Mouse (Mus musculus) intestine, postnatal 0 days (tissue): ENCODE measurements around the gene Snx5. TPM values are rescaled to one million over a fixed set of nuclear protein-coding genes. Genes with fewer than 3 reads are reported as not detected.

ENCODE experiments used
- ATAC-seq: fragments of 200-750 bp; cut with Nextera tagmentation; 2 replicates; pipeline ENCODE4 v1.8.0; 2017; ENCODE audit warnings: mild to moderate bottlenecking, moderate TSS enrichment, moderate library complexity
- H3K27ac ChIP-seq: fragments of 300-500 bp; sonication (generic); 2 replicates; pipeline ENCODE4 v1.5.1; 2014; ENCODE audit warnings: mild to moderate bottlenecking, low read depth, low read length, moderate library complexity
- H3K27me3 ChIP-seq: fragments of 300-500 bp; sonication (generic); replicated peaks from 2 replicates; pipeline ENCODE4 v1.6.1; 2014; ENCODE audit warnings: low read length, mixed read lengths; ENCODE audit not compliant: control insufficient read depth, insufficient read depth
- H3K36me3 ChIP-seq: fragments of 300-500 bp; sonication (generic); 2 replicates; pipeline ENCODE4 v1.6.1; 2014; ENCODE audit warnings: mild to moderate bottlenecking, moderate library complexity; ENCODE audit not compliant: control insufficient read depth, insufficient read depth
- H3K4me1 ChIP-seq: fragments of 300-500 bp; sonication (generic); replicated peaks from 2 replicates; pipeline ENCODE4 v1.6.1; 2014; ENCODE audit warnings: antibody characterized with exemption, low read length, mixed read lengths; ENCODE audit not compliant: control insufficient read depth, insufficient read depth
- H3K4me2 ChIP-seq: fragments of 300-500 bp; sonication (generic); replicated peaks from 2 replicates; pipeline ENCODE4 v1.6.1; 2014; ENCODE audit warnings: low read depth, mild to moderate bottlenecking, moderate library complexity
- H3K4me3 ChIP-seq: fragments of 300-500 bp; sonication (generic); 2 replicates; pipeline ENCODE4 v1.5.1; 2014; ENCODE audit warnings: low read depth, low read length
- H3K9ac ChIP-seq: fragments of 300-500 bp; sonication (generic); 2 replicates; pipeline ENCODE4 v1.6.1; 2014; ENCODE audit warnings: mild to moderate bottlenecking, low read depth, low read length
- H3K9me3 ChIP-seq: fragments of 300-500 bp; sonication (generic); 2 replicates; pipeline ENCODE4 v1.6.1; 2016; ENCODE audit warnings: mixed run types; ENCODE audit not compliant: control insufficient read depth
- CTCF ChIP-seq: sonication (generic); IDR thresholded peaks from 2 replicates; pipeline ENCODE4 v1.5.1; 2016; ENCODE audit warnings: low read depth, mild to moderate bottlenecking, control low read depth, antibody characterized with exemption, moderate library complexity
- WGBS: fragments of 180-500 bp; shearing (Covaris S2); extraction: QIAGEN DNeasy Blood & Tissue Kit; methylation state at CpG from one replicate; pipeline ENCODE4 v1.1.7; 2014; 5-methylcytosine and 5-hydroxymethylcytosine counted together
- polyA plus RNA-seq: library from polyadenylated mRNA; unstranded; fragments of >200 nt; fragmentation: Nextera tagmentation; extraction: Ambion mirVana; gene quantifications from 2 replicates; pipeline ENCODE4 v1.2.1, GENCODE M21; 2015

Gene Snx5
- polyA plus RNA-seq, 1 experiment from 2014 or later, result 116 TPM

- Histone ChIP-seq H3K4me1 (no peaks in the 10 kb centered on the region), H3K9ac (no peak overlapping the region), H3K27ac (no peak overlapping the region), H3K36me3 (no peaks in the 10 kb centered on the region), H3K9me3 (no peaks in the 10 kb centered on the region), H3K4me3 (no peak overlapping the region), H3K27me3 (no peaks in the 10 kb centered on the region), H3K4me2 (no peak overlapping the region)
- WGBS, result 92% methylated on average over 1 of the region's 1 CpGs
- TF ChIP-seq CTCF, result no peak
- ATAC-seq, result no peak
Observed at GRCm38 (mm10) chr2:144207365-144207764, 63.3 kb downstream of the Snx5 start.

- no peaks in the 10 kb centered on the region for H3K9me3 ChIP-seq
- ATAC-seq, result no peak
Observed at GRCm38 (mm10) chr2:144203001-144203400, 67.7 kb downstream of the Snx5 start.

GRCm38 (mm10) chr2:144202567-144202966, 68.1 kb downstream of the Snx5 start:
- TF ChIP-seq CTCF, result no peak
- H3K9ac ChIP-seq, result no peak overlapping the region
- no peak for ATAC-seq
- WGBS, result 70% methylated on average over 3 of the region's 3 CpGs
- no peaks in the 10 kb centered on the region for H3K36me3 ChIP-seq
- no peak overlapping the region for H3K4me2 ChIP-seq
- 0 out of 2 replicates have a peak, but pooled peaks cover 8% of the 10 kb centered on the region for H3K4me1 ChIP-seq
- no peak overlapping the region for H3K27ac ChIP-seq
- H3K4me3 ChIP-seq, result no peak overlapping the region
- H3K27me3 ChIP-seq, result no peaks in the 10 kb centered on the region
- no peaks in the 10 kb centered on the region for H3K9me3 ChIP-seq

More at GRCm38 (mm10) chr2:144203001-144203400, 67.7 kb downstream of the Snx5 start:
- no peak for TF ChIP-seq CTCF
- no peak overlapping the region for H3K4me3 ChIP-seq
- no peaks in the 10 kb centered on the region for H3K27me3 ChIP-seq
- H3K9ac ChIP-seq, result no peak overlapping the region
- H3K36me3 ChIP-seq, result no peaks in the 10 kb centered on the region
- 0 out of 2 replicates have a peak, but pooled peaks cover 8% of the 10 kb centered on the region for H3K4me1 ChIP-seq
- 88% methylated on average over 5 of the region's 5 CpGs for WGBS
- no peak overlapping the region for H3K4me2 ChIP-seq
- no peak overlapping the region for H3K27ac ChIP-seq

GRCm38 (mm10) chr2:144202151-144202550, 68.6 kb downstream of the Snx5 start:
- Histone ChIP-seq H3K4me3 (no peak overlapping the region), H3K9me3 (no peaks in the 10 kb centered on the region), H3K4me2 (no peak overlapping the region), H3K9ac (no peak overlapping the region), H3K27me3 (no peaks in the 10 kb centered on the region), H3K27ac (no peak overlapping the region), H3K36me3 (no peaks in the 10 kb centered on the region), H3K4me1 (0 out of 2 replicates have a peak, but pooled peaks cover 8% of the 10 kb centered on the region)
- TF ChIP-seq CTCF, result no peak
- ATAC-seq, result no peak
- 60% methylated on average over 4 of the region's 4 CpGs for WGBS

Other genes starting within 250 kb of the Snx5 start
- gene Banf2, start 237.8 kb downstream of the Snx5 start, polyA plus RNA-seq, result not detected in 2 replicates
- gene Mgme1, start 243 bp downstream of the Snx5 start, polyA plus RNA-seq, result 8.8 and 9.6 TPM in 2 replicates
- 7.5 and 7.9 TPM in 2 replicates for gene Ovol2, start 61.2 kb upstream of the Snx5 start, polyA plus RNA-seq
- gene Kat14, start 98.1 kb upstream of the Snx5 start, polyA plus RNA-seq, result 34.9 and 40.9 TPM in 2 replicates
- 8.0 and 12.4 TPM in 2 replicates for gene Pet117, start 98.1 kb upstream of the Snx5 start, polyA plus RNA-seq